Mouse (Mus musculus) heart, postnatal 4 days (tissue): ENCODE measurements around the gene St6galnac6. TPM values are rescaled to one million over a fixed set of nuclear protein-coding genes. Genes with fewer than 3 reads are reported as not detected.

Experiments
- microRNA-seq, 2 experiments: library from miRNA; unstranded; fragments of <30 nt; microRNA quantifications; one replicate each; pipeline ENCODE4 v1.2.0; 2021 to 2022
- total RNA-seq, 2 experiments: library from RNA; stranded (reverse); gene quantifications; 2 replicates each; pipeline ENCODE4 v1.2.3; 2021

St6galnac6 gene
- total RNA-seq, 2 experiments from 2014 or later, result 77.5 to 82.7 TPM

Small RNA genes within 50 kb of the gene (microRNA-seq; reads per million reads assigned to microRNA genes)
- 0 reads per million in 2 experiments for gene Mir1954

Other genes starting within 250 kb of the St6galnac6 start
- 10 to 100 TPM; 34.5 to 48.3 TPM for gene Ciz1, start 247.4 kb upstream of the St6galnac6 start, total RNA-seq
- gene Dnm1, start 246.4 kb upstream of the St6galnac6 start, total RNA-seq, result 1 to 10 TPM; 9.0 to 9.6 TPM
- gene 1110008P14Rik, start 217.8 kb upstream of the St6galnac6 start, total RNA-seq, result 10 to 100 TPM; 43.7 to 47.6 TPM
- 1 to 10 TPM; 3.1 to 3.4 TPM for gene Lcn2, start 211.5 kb upstream of the St6galnac6 start, total RNA-seq
- 10 to 100 TPM; 59.7 to 60.2 TPM for gene Ptges2, start 203.8 kb upstream of the St6galnac6 start, total RNA-seq
- gene Naif1, start 149.3 kb upstream of the St6galnac6 start, total RNA-seq, result 1 to 10 TPM; 3.5 to 3.6 TPM
- gene Slc25a25, start 148.3 kb upstream of the St6galnac6 start, total RNA-seq, result 10 to 100 TPM; 16.4 to 22.2 TPM
- gene Fam102a, start 64.4 kb upstream of the St6galnac6 start, total RNA-seq, result 10 to 100 TPM in 1 of 2 experiments, 1 to 10 TPM in 1; 9.9 to 11.0 TPM
- gene Dpm2, start 28.9 kb upstream of the St6galnac6 start, total RNA-seq, result 10 to 100 TPM; 32.5 to 34.4 TPM
- gene Pip5kl1, start 24.9 kb upstream of the St6galnac6 start, total RNA-seq, result under 1 TPM in 1 of 2 experiments, not detected in 1; 0.26 TPM
- not detected for gene 9430097D07Rik, start 24.0 kb upstream of the St6galnac6 start, total RNA-seq
- 10 to 100 TPM; 31.6 to 38.6 TPM for gene St6galnac4, start 12.6 kb upstream of the St6galnac6 start, total RNA-seq
- gene Ak1, start 22.0 kb downstream of the St6galnac6 start, total RNA-seq, result 100 to 1,000 TPM; 405 to 424 TPM
- gene Eng, start 46.9 kb downstream of the St6galnac6 start, total RNA-seq, result 100 to 1,000 TPM; 149 to 162 TPM
- 10 to 100 TPM; 10.5 to 12.5 TPM for gene Fpgs, start 104.4 kb downstream of the St6galnac6 start, total RNA-seq
- 10 to 100 TPM; 38.2 to 46.0 TPM for gene Cdk9, start 113.4 kb downstream of the St6galnac6 start, total RNA-seq
- 10 to 100 TPM; 38.2 to 41.4 TPM for gene Sh2d3c, start 121.3 kb downstream of the St6galnac6 start, total RNA-seq
- gene 6330409D20Rik, start 141.3 kb downstream of the St6galnac6 start, total RNA-seq, result not detected
- gene Tor2a, start 157.5 kb downstream of the St6galnac6 start, total RNA-seq, result 10 to 100 TPM; 16.7 to 18.6 TPM
- gene Ttc16, start 175.9 kb downstream of the St6galnac6 start, total RNA-seq, result under 1 TPM; 0.09 to 0.36 TPM
- 1 to 10 TPM; 3.0 to 5.4 TPM for gene Ptrh1, start 176.1 kb downstream of the St6galnac6 start, total RNA-seq
- not detected for gene Cfap157, start 184.7 kb downstream of the St6galnac6 start, total RNA-seq
- 10 to 100 TPM; 34.8 to 39.6 TPM for gene Stxbp1, start 247.5 kb downstream of the St6galnac6 start, total RNA-seq